Comparison of ENCODE assay signal across 10 mouse cellular contexts in the genomic region with DNA sequence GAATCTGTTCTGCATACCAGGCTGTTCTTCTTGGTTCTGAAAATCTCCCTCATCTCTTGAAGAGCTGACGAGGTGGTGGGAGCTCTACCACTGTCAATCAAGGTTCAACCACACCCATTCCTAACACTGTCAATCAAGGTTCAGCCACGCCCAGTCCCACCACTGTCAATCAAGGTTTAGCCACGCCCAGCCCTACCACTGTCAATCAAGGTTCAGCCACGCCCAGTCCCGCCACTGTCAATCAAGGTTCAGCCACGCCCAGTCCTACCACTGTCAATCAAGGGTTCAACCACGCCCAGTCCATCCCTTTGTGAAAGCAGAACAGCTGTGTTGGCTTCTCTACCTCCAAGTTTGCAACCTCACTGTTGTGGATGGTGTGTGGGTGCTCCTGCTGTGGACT. TPM values are rescaled to one million over a fixed set of nuclear protein-coding genes. Genes with fewer than 3 reads are reported as not detected.
DNase-seq lines count a peak whose midpoint lies in the region; ATAC-seq lines count a peak whose summit lies in the region.
"Had no signal": no experiment of that assay in that cellular context is flagged by ENCODE, and none has a peak within 500 bp of the region (broad histone marks: within the 10 kb centered on the region; RNA-seq: fewer than 3 reads in every experiment).

No protein-coding gene starts in this region.

- peak; percentile 40; the same call in 1 of the 2 replicates for ATAC-seq in intestine, embryonic 15.5 days
- ATAC-seq in megakaryocyte, adult 5-6 weeks (ENCODE audit: poor library complexity, severe bottlenecking): peak; percentile 59

- WGBS in intestine, embryonic 15.5 days: 79% methylated on average over 7 of the region's 7 CpGs

- H3K36me3 ChIP-seq in intestine, embryonic 15.5 days: no peaks in the 10 kb centered on the region

- DNase-seq in thymus, postnatal 4 days: peak; percentile 45
- DNase-seq in thymus, postnatal 0 days (ENCODE audit: low spot score): no peak
- DNase-seq in thymus, postnatal 14 days: no peak
- no peak for DNase-seq in heart, adult 8-10 months (ENCODE audit: low spot score)
- DNase-seq in left cerebral cortex, postnatal 4 days: no peak
- no peak for DNase-seq in cerebellum, postnatal 10 days
- DNase-seq: heart, postnatal 36 days; thymus, adult 18-20 months had no signal

- no peak overlapping the region for H3K9ac ChIP-seq in intestine, embryonic 15.5 days

- no peak overlapping the region for H3K4me3 ChIP-seq in intestine, embryonic 15.5 days (replicated peaks)

- intact Hi-C loops in left cerebral cortex, postnatal 4 days (cut with DNase I): loop anchor here (10.0 kb wide), 1 partner anchor 660 kb away; no protein-coding TSS in a partner anchor

- H3K9me3 ChIP-seq in intestine, embryonic 15.5 days: no peaks in the 10 kb centered on the region

- H3K27me3 ChIP-seq in intestine, embryonic 15.5 days (replicated peaks): no peaks in the 10 kb centered on the region

- no peak overlapping the region for H3K27ac ChIP-seq in intestine, embryonic 15.5 days

- no peak overlapping the region for H3K4me2 ChIP-seq in intestine, embryonic 15.5 days (replicated peaks)

- H3K4me1 ChIP-seq in intestine, embryonic 15.5 days (replicated peaks): no peaks in the 10 kb centered on the region

RNA-seq across cellular contexts. Expression of a gene that starts 48.7 kb away (rescaled TPM):
- 1.5 TPM in 2 replicates for polyA plus RNA-seq in thymus, postnatal 0 days (2015; fragmentation: Nextera tagmentation; extraction: Ambion mirVana)
- polyA plus RNA-seq in intestine, embryonic 15.5 days (2015; fragmentation: Nextera tagmentation; extraction: Ambion mirVana): 0.43 and 0.55 TPM in 2 replicates
- 13.8 and 14.0 TPM in 2 replicates for total RNA-seq in megakaryocyte, adult 5-6 weeks (2015)
- 15.7 and 17.5 TPM in 2 replicates for total RNA-seq in megakaryocyte, adult 5-6 weeks (2017)
- 1 to 10 TPM in 2 of 4 experiments, under 1 TPM in 2; 0.69 to 1.3 (median 0.99) TPM for total RNA-seq in heart, adult 8-10 months (2022)
- total RNA-seq in left cerebral cortex, postnatal 4 days (2021): under 1 TPM; 0.30 to 0.36 TPM

Comparison
In these comparisons a context has a peak if more than half of its experiments do, and no peak if none do; other contexts are left out.
1. RNA of a gene that starts 48.7 kb away (total RNA-seq): 13.8 to 17.5 TPM in megakaryocyte, adult 5-6 weeks; 0.69 to 1.3 TPM in heart, adult 8-10 months and 0.30 to 0.36 TPM in left cerebral cortex, postnatal 4 days; every median in the first group is over 4 times any median in the second.